Mouse (Mus musculus) heart, adult 11 months (tissue): ENCODE data around the gene Cnbd2.
"Not testable (repeated sequence)": the region's sequence is repeated elsewhere in the genome, so short reads cannot be mapped to it uniquely, and the experiment has no call there.

Experiments used
- DNase-seq: peaks from one replicate; pipeline ENCODE4 v3.0.0; 2022

Gene Cnbd2

DNA sequence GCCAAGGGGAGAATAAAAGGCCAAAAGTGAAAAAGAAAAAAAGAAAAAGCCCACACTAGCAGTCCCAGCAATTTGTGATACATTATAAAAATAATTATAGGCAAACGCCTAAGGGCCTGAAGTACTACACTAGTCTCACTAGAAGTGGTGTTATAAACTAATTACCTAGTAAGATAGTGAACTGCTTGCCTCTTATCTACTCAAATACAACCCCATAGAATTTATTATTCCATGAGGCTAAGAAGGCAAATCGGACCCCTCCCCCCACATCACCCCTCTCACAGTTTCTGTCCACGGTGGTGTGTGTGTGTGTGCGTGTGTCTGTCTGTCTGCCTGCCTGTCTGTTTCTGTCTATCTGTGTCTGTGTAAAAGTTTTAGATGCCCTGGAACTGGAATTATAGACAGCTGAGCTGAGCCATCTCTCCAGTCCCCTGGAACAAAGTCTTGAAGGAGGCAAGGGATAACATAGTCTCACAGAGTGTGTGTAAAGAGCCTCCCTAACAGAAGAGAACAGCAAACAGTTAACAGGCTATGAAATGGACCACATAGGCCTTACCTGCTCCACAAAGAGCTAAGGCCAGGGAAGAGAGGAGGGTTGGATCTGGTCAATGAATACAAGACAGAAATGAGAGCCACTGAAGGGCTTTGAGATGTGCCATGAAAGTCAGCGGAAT, 81.2 kb downstream of the Cnbd2 start:
- no peak for DNase-seq

DNA sequence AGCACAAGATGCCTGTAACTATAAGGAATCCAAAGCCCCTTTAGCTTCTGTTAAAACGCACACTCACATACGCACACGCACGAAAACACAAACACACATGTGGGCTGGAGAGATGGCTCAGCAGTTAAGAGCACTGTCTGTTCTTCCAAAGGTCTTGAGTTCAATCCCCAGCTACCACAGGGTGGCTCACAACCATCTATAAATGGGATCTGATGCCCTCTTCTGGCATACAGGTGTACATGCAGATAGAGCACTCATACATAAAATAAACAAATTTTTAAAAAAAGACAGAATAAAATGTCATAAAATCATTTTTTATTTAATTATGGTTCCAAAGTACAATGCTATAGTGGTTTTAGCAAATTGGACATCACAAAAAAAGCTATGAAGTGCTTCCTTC, 82.2 kb downstream of the Cnbd2 start:
- no peak for DNase-seq

- DNase-seq, result no peak
Observed at GRCm38 (mm10) chr2:156396096-156396495, 84.0 kb downstream of the Cnbd2 start.

- DNase-seq, result no peak
Observed at GRCm38 (mm10) chr2:156397988-156398387, 85.9 kb downstream of the Cnbd2 start.

DNA sequence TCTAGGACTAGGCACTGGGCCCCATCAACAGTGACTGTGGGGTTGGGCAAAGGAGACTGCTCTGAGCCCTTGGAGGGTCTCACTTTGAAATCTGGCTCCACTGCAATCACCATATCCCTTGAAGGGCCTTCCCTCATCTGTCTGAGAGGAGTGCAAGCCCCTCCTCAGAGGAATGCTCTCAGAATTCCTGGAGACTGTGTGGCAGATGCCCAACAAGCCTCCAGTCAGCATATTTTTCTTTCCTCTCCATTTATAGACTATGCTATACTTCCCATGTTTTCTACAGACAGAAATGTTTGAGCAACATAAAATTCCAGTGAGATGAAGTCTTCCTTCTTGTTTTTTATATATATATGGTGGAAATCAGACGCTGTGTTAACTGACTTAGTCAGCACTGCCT, 87.4 kb downstream of the Cnbd2 start:
- DNase-seq, result no peak

GRCm38 (mm10) chr2:156401331-156401730, 89.2 kb downstream of the Cnbd2 start:
- DNase-seq, result no peak

- DNase-seq, result no peak
Observed at GRCm38 (mm10) chr2:156402036-156402435, 89.9 kb downstream of the Cnbd2 start.

GRCm38 (mm10) chr2:156406987-156407386, 94.9 kb downstream of the Cnbd2 start:
- DNase-seq, result no peak

GRCm38 (mm10) chr2:156408168-156408567, 96.1 kb downstream of the Cnbd2 start:
- DNase-seq, result no peak

- not testable (repeated sequence) for DNase-seq
Observed at GRCm38 (mm10) chr2:156411348-156411747, 99.2 kb downstream of the Cnbd2 start.

- DNase-seq, result no peak
Observed at GRCm38 (mm10) chr2:156414996-156415395, 102.9 kb downstream of the Cnbd2 start.

DNA sequence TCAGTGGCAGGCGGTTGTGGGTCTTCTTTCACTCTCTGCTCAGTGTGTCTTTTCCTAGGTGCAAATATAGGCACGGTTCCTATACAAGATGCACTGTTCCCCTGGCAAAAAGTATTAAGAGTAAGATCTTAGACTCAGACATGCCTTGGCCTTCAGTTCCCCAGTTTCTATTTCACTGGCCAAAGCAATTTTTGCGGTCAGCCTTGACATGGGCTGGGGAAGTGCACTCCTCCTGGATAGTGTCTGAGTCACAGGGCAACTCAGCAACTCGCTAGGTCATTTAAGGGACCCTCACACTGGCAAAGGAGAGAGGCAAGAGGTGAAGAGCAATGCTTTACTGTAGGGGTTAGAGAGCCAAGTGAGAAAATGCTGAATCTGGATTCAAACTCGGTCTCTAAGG, 103.6 kb downstream of the Cnbd2 start:
- no peak for DNase-seq

DNA sequence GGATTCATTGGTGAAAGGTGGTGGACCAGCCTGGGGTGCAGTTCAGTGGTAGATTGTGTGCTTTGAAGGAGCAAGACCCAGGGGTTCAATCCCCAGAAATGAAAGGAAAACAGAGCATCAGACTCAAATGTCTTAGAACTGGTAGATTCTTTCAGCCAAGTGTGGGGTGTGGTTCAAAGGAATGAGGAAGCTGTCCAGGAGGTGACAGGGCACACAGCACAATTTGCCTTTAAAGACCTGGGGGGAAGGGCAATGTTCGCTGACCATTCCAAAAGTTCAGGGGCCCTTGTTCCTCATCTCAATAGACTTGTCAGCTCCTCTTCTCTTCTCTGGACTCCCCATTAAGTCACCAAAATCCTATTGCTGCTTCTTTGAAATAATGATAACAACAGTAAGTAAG, 105.1 kb downstream of the Cnbd2 start:
- no peak for DNase-seq

GRCm38 (mm10) chr2:156418467-156418866, 106.4 kb downstream of the Cnbd2 start:
- no peak for DNase-seq

GRCm38 (mm10) chr2:156420327-156420693, 108.2 kb downstream of the Cnbd2 start:
- DNase-seq, result no peak

DNA sequence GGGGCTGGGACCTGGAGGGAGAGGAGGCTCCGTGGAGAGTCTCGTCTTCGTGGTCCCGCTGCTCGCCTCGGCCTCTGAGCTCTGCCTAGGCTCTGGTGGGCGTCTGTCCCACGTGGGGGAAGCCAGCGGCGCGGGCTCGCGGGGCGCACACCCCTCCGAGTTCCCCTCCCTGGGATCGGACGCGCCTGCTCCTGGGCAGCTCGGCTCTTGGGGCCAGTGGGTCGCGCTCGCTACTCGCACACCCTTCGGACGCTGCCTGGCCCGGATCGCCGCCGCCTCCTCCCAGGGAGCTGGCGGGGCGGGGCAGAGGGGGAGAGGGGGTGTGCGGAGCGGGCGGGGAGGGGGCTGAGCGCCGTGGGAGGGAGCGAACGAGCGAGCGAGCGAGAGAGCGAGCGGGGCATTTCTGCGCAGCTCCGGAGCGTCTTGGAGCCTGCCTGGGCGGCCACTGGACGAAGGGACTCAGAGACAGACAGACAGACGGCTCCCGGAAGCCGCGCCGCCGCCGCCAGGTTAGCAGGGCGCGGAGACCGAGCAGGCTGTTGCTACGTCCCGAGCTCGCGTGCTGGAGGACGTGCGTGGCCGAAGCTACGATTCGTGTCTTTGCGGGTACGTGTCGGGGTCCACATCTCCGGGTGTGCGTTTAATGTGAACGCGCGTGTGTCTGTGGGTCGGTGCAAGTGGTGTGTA, 108.7 kb downstream of the Cnbd2 start, which contains the start of gene Epb41l1:
TSS of gene Epb41l1 (plus strand) at position 216 of the 687 bp plus-strand sequence.
- DNase-seq, result peak; percentile 96

GRCm38 (mm10) chr2:156421381-156422110, 109.4 kb downstream of the Cnbd2 start:
- DNase-seq, result no peak

DNA sequence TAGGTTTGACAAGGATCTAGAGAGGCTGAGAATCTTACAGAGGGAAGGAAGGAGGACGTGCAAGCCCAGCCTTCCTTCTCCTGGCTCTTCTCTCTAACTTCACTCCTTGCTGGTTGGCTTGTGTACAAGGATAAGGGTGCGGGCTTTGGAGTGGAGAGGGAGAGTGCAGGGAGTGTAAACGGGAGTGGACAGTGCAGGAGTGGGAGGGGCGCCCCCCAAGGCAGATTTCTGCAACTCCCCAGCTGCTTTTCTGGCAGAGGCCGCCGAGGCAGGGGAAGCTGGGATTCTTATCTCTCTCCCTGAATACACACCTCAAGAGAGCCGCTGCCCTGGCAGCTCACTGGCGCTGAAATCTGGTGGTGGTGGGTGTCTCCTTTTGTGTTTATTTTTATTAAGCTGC, 110.5 kb downstream of the Cnbd2 start:
- no peak for DNase-seq

DNA sequence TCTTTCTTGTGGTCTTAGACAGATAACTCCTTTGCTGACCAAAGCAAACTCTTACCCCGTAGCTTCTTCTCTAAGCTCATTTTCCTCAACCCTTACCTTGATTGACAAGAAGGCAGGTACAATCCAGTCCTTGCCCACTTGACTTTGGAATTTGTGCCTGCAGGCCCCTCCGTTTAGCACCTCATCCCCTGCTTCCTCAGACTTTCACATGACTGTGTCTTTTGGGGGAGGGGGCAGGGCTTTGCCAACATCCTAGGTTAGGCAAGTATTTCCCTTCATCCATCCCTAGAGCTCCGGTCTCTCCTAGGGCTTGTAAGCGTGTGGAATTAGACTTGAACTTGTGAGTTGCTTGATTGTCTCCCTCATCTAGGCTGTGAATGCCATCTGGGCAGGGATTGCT, 111.6 kb downstream of the Cnbd2 start:
- DNase-seq, result no peak
